ENCODE assay signal across 7 mouse cellular contexts in genomic region chr10:80855749-80856073, GRCm38 (mm10). TPM values are rescaled to one million over a fixed set of nuclear protein-coding genes. Genes with fewer than 3 reads are reported as not detected.
DNase-seq lines count a peak whose midpoint lies in the region; ATAC-seq and TF ChIP-seq lines count a peak whose summit lies in the region.

No protein-coding gene starts in this region.

- H3K4me1 ChIP-seq in lung, postnatal 0 days (ENCODE audit: insufficient read depth, low read depth, low read length), result peaks cover 5% of the 10 kb centered on the region; the same call in 1 of the 2 replicates
- H3K4me1 ChIP-seq in hindbrain, embryonic 14.5 days (replicated peaks; ENCODE audit: control insufficient read depth, insufficient read depth, low read length), result peaks cover 25% of the 10 kb centered on the region
- H3K4me1 ChIP-seq in midbrain, embryonic 16.5 days (ENCODE audit: control insufficient read depth, insufficient read depth, low read length), result peaks cover 32% of the 10 kb centered on the region

- peak; percentile 25 for DNase-seq in lung, postnatal 0 days (ENCODE audit: low spot score)
- no peak for DNase-seq in lung, adult 18-20 months
- DNase-seq in cerebellum, postnatal 25 days, result peak; percentile 72 to 79
- no peak for DNase-seq in hindbrain, embryonic 14.5 days (ENCODE audit: low spot score)
- no peak for DNase-seq in gastrocnemius, postnatal 36 days

- no peak overlapping the region for H3K27ac ChIP-seq in lung, postnatal 0 days (ENCODE audit: low read length)
- H3K27ac ChIP-seq in hindbrain, embryonic 14.5 days, result no peak overlapping the region
- no peak overlapping the region for H3K27ac ChIP-seq in midbrain, embryonic 16.5 days (ENCODE audit: low read length)

- no peaks in the 10 kb centered on the region for H3K27me3 ChIP-seq in lung, postnatal 0 days (replicated peaks; ENCODE audit: insufficient read depth, low read length)
- no peaks in the 10 kb centered on the region for H3K27me3 ChIP-seq in hindbrain, embryonic 14.5 days (ENCODE audit: control insufficient read depth, insufficient read depth, low read length)
- H3K27me3 ChIP-seq in midbrain, embryonic 16.5 days (ENCODE audit: control insufficient read depth, insufficient read depth, low read depth, low read length), result no peaks in the 10 kb centered on the region

- no peaks in the 10 kb centered on the region for H3K9me3 ChIP-seq in lung, postnatal 0 days (ENCODE audit: low read length)
- no peaks in the 10 kb centered on the region for H3K9me3 ChIP-seq in hindbrain, embryonic 14.5 days (ENCODE audit: control insufficient read depth, low read length)
- no peaks in the 10 kb centered on the region for H3K9me3 ChIP-seq in midbrain, embryonic 16.5 days (replicated peaks; ENCODE audit: control insufficient read depth, low read length, poor library complexity, severe bottlenecking)

- WGBS in lung, postnatal 0 days, result 20% methylated on average over 11 of the region's 11 CpGs
- 20% methylated on average over 11 of the region's 11 CpGs for WGBS in hindbrain, embryonic 14.5 days
- 29% methylated on average over 11 of the region's 11 CpGs for WGBS in midbrain, embryonic 16.5 days

- no peak for TF ChIP-seq CTCF in lung, postnatal 0 days (IDR thresholded peaks at IDR 0.05)

- H3K4me2 ChIP-seq in lung, postnatal 0 days (replicated peaks; ENCODE audit: low read depth, low read length), result peak overlapping the region; percentile 100
- peak overlapping the region; percentile 99 for H3K4me2 ChIP-seq in hindbrain, embryonic 14.5 days (replicated peaks)
- H3K4me2 ChIP-seq in midbrain, embryonic 16.5 days (ENCODE audit: low read length), result peak overlapping the region; percentile 91

- no peaks in the 10 kb centered on the region for H3K36me3 ChIP-seq in lung, postnatal 0 days (ENCODE audit: insufficient read depth, low read length)
- peaks cover 23% of the 10 kb centered on the region for H3K36me3 ChIP-seq in hindbrain, embryonic 14.5 days (replicated peaks; ENCODE audit: control insufficient read depth, insufficient read depth)
- peaks cover 12% of the 10 kb centered on the region for H3K36me3 ChIP-seq in midbrain, embryonic 16.5 days (ENCODE audit: control insufficient read depth, insufficient read depth, low read length)

- TF ChIP-seq EP300 in lung, postnatal 0 days (IDR thresholded peaks at IDR 0.05), result no peak

- intact Hi-C loops in gastrocnemius, postnatal 36 days (cut with DNase I), result no loop called here

- H3K4me3 ChIP-seq in lung, postnatal 0 days (ENCODE audit: low read depth, low read length), result peak overlapping the region; percentile 81
- peak overlapping the region; percentile 94 for H3K4me3 ChIP-seq in hindbrain, embryonic 14.5 days (replicated peaks; ENCODE audit: low read length)
- peak overlapping the region; percentile 75 for H3K4me3 ChIP-seq in midbrain, embryonic 16.5 days (ENCODE audit: low read depth, low read length)

- 0 out of 2 replicates have a peak, but pooled peaks have one; percentile 2 for ATAC-seq in lung, postnatal 0 days
- no peak for ATAC-seq in hindbrain, embryonic 14.5 days (ENCODE audit: low FRiP score)
- ATAC-seq in midbrain, embryonic 16.5 days, result 0 out of 2 replicates have a peak, but pooled peaks have one; percentile 15
- ATAC-seq in inflammation-experienced regulatory T-cells, adult 6 months, result no peak

- H3K9ac ChIP-seq in lung, postnatal 0 days (replicated peaks; ENCODE audit: low read depth), result peak overlapping the region; percentile 50
- H3K9ac ChIP-seq in hindbrain, embryonic 14.5 days, result peak overlapping the region; percentile 83
- H3K9ac ChIP-seq in midbrain, embryonic 16.5 days (ENCODE audit: low read depth, low read length), result peak overlapping the region; percentile 96

RNA-seq across cellular contexts. Expression of gene Sppl2b, which starts 0.6 kb away (rescaled TPM):
- polyA plus RNA-seq in lung, postnatal 0 days (2015; fragmentation: Nextera tagmentation; extraction: Ambion mirVana), result 26.5 and 26.8 TPM in 2 replicates
- 69.3 and 70.3 TPM in 2 replicates for polyA plus RNA-seq in hindbrain, embryonic 14.5 days (2014; fragmentation: Nextera tagmentation; extraction: Ambion mirVana)
- 82.4 and 84.1 TPM in 2 replicates for polyA plus RNA-seq in midbrain, embryonic 16.5 days (2015; fragmentation: Nextera tagmentation; extraction: Ambion mirVana)
- 10 to 100 TPM; 13.6 to 17.6 TPM for total RNA-seq in gastrocnemius, postnatal 36 days (2021)
- 10 to 100 TPM in 2 of 3 experiments, 1 to 10 TPM in 1; 9.6 to 15.0 (median 12.1) TPM for polyA plus RNA-seq in inflammation-experienced regulatory T-cells, adult 6 months (2017; shearing (Covaris generic))

RNA-seq across cellular contexts. Expression of gene Lsm7, which starts 0.7 kb away (rescaled TPM):
- polyA plus RNA-seq in lung, postnatal 0 days (2015; fragmentation: Nextera tagmentation; extraction: Ambion mirVana), result 129 and 138 TPM in 2 replicates
- polyA plus RNA-seq in hindbrain, embryonic 14.5 days (2014; fragmentation: Nextera tagmentation; extraction: Ambion mirVana), result 241 and 287 TPM in 2 replicates
- polyA plus RNA-seq in midbrain, embryonic 16.5 days (2015; fragmentation: Nextera tagmentation; extraction: Ambion mirVana), result 202 and 205 TPM in 2 replicates
- 10 to 100 TPM; 13.7 to 18.8 TPM for total RNA-seq in gastrocnemius, postnatal 36 days (2021)
- polyA plus RNA-seq in inflammation-experienced regulatory T-cells, adult 6 months (2017; shearing (Covaris generic)), result 100 to 1,000 TPM; 144 to 210 (median 202) TPM

RNA-seq across cellular contexts. Expression of gene Lingo3, which starts 11.9 kb away (rescaled TPM):
- polyA plus RNA-seq in lung, postnatal 0 days (2015; fragmentation: Nextera tagmentation; extraction: Ambion mirVana), result not detected in 2 replicates
- 9.9 and 14.3 TPM in 2 replicates for polyA plus RNA-seq in hindbrain, embryonic 14.5 days (2014; fragmentation: Nextera tagmentation; extraction: Ambion mirVana)
- polyA plus RNA-seq in midbrain, embryonic 16.5 days (2015; fragmentation: Nextera tagmentation; extraction: Ambion mirVana), result 12.6 and 16.9 TPM in 2 replicates
- 10 to 100 TPM in 1 of 2 experiments, 1 to 10 TPM in 1; 8.4 to 10.3 TPM for total RNA-seq in gastrocnemius, postnatal 36 days (2021)
- not detected for polyA plus RNA-seq in inflammation-experienced regulatory T-cells, adult 6 months (2017; shearing (Covaris generic))

RNA-seq across cellular contexts. Expression of gene Tmprss9, which starts 15.9 kb away (rescaled TPM):
- polyA plus RNA-seq in lung, postnatal 0 days (2015; fragmentation: Nextera tagmentation; extraction: Ambion mirVana), result 0.04 TPM in 1 of 2 replicates, not detected in the other
- 0.09 and 0.17 TPM in 2 replicates for polyA plus RNA-seq in hindbrain, embryonic 14.5 days (2014; fragmentation: Nextera tagmentation; extraction: Ambion mirVana)
- 0.10 and 0.16 TPM in 2 replicates for polyA plus RNA-seq in midbrain, embryonic 16.5 days (2015; fragmentation: Nextera tagmentation; extraction: Ambion mirVana)
- not detected for total RNA-seq in gastrocnemius, postnatal 36 days (2021)
- polyA plus RNA-seq in inflammation-experienced regulatory T-cells, adult 6 months (2017; shearing (Covaris generic)), result not detected

RNA-seq across cellular contexts. Expression of gene Oaz1, which starts 29.3 kb away (rescaled TPM):
- 1,344 and 1,416 TPM in 2 replicates for polyA plus RNA-seq in lung, postnatal 0 days (2015; fragmentation: Nextera tagmentation; extraction: Ambion mirVana)
- 1,195 and 1,204 TPM in 2 replicates for polyA plus RNA-seq in hindbrain, embryonic 14.5 days (2014; fragmentation: Nextera tagmentation; extraction: Ambion mirVana)
- polyA plus RNA-seq in midbrain, embryonic 16.5 days (2015; fragmentation: Nextera tagmentation; extraction: Ambion mirVana), result 1,102 and 1,149 TPM in 2 replicates
- total RNA-seq in gastrocnemius, postnatal 36 days (2021), result 100 to 1,000 TPM; 611 to 682 TPM
- polyA plus RNA-seq in inflammation-experienced regulatory T-cells, adult 6 months (2017; shearing (Covaris generic)), result 1,000 to 10,000 TPM; 1,680 to 2,431 (median 2,240) TPM

Comparison
In these comparisons a context has a peak if more than half of its experiments do, and no peak if none do; other contexts are left out.
1. DNase-seq: peak in lung, postnatal 0 days (single experiment) and cerebellum, postnatal 25 days (2 of 2); none in lung, adult 18-20 months (0 of 2), hindbrain, embryonic 14.5 days (single experiment) and gastrocnemius, postnatal 36 days (0 of 2).
2. ATAC-seq: peak in lung, postnatal 0 days (single experiment) and midbrain, embryonic 16.5 days (single experiment); none in hindbrain, embryonic 14.5 days (single experiment) and inflammation-experienced regulatory T-cells, adult 6 months (single experiment).
3. RNA of gene Lingo3, which starts 11.9 kb away (polyA plus RNA-seq): 12.6 to 16.9 TPM in midbrain, embryonic 16.5 days and 9.9 to 14.3 TPM in hindbrain, embryonic 14.5 days; not detected in lung, postnatal 0 days and not detected in inflammation-experienced regulatory T-cells, adult 6 months; every median in the first group is over 10 times any median in the second.
4. Peak in every context shown above with its lines, with median percentiles within 50 percentile points of each other: H3K4me2 ChIP-seq, H3K4me3 ChIP-seq and H3K9ac ChIP-seq.